Mouse (Mus musculus) ES-E14 (cell line): ENCODE measurements around the gene 4933415F23Rik. TPM values are rescaled to one million over a fixed set of nuclear protein-coding genes. Genes with fewer than 3 reads are reported as not detected.

Source experiments
- DNase-seq: peaks from one replicate; pipeline ENCODE4 v3.0.0-alpha.2; 2013; ENCODE audit warnings: low read depth, low spot score
- H3K27ac ChIP-seq: 2 replicates; pipeline ENCODE4 v1.5.1; 2012; ENCODE audit warnings: low read depth, mild to moderate bottlenecking, low read length, moderate library complexity, mixed read lengths; ENCODE audit not compliant: poor library complexity, insufficient read depth, severe bottlenecking
- H3K36me3 ChIP-seq: 2 replicates; pipeline ENCODE4 v1.6.1; 2012; ENCODE audit warnings: mild to moderate bottlenecking, low read length, moderate library complexity, mixed read lengths; ENCODE audit not compliant: control insufficient read depth, poor library complexity, insufficient read depth, severe bottlenecking
- H3K4me1 ChIP-seq, 2 experiments: fragments of 150-350 bp in 1 of 2; sonication (generic) in 1 of 2; 2 replicates each; pipeline ENCODE4 v1.6.1; 2012; ENCODE audit warnings: low read length in 2 of 2, mild to moderate bottlenecking in 1 of 2, mixed read lengths in 1 of 2; ENCODE audit not compliant: control insufficient read depth in 2 of 2, insufficient read depth in 2 of 2, poor library complexity in 1 of 2
- H3K4me3 ChIP-seq, 2 experiments: fragments of 150-350 bp in 1 of 2; sonication (generic) in 1 of 2; 2 replicates each; pipeline ENCODE4 v1.5.1; 2012; ENCODE audit warnings: low read length in 2 of 2, low read depth in 1 of 2, mild to moderate bottlenecking in 1 of 2, mixed read lengths in 1 of 2; ENCODE audit not compliant: insufficient read depth in 1 of 2, poor library complexity in 1 of 2, severe bottlenecking in 1 of 2
- H3K9ac ChIP-seq: 2 replicates; pipeline ENCODE4 v1.6.1; 2012; ENCODE audit warnings: low read depth, mild to moderate bottlenecking, low read length, mixed read lengths; ENCODE audit not compliant: poor library complexity, insufficient read depth, severe bottlenecking
- H3K9me3 ChIP-seq: fragments of 150-350 bp; sonication (generic); 2 replicates; pipeline ENCODE4 v1.6.1; 2012; ENCODE audit warnings: low read depth, mild to moderate bottlenecking, low read length; ENCODE audit not compliant: control insufficient read depth, insufficient read depth
- CHD2 ChIP-seq: IDR thresholded peaks from 2 replicates; pipeline ENCODE4 v1.6.1; 2014; ENCODE audit warnings: mild to moderate bottlenecking, low read depth, low read length, inconsistent platforms
- HCFC1 ChIP-seq: IDR thresholded peaks from 2 replicates; pipeline ENCODE4 v1.6.1; 2012; ENCODE audit warnings: low read length, inconsistent platforms, borderline replicate concordance; ENCODE audit not compliant: insufficient read depth
- MAFK ChIP-seq: IDR thresholded peaks from 2 replicates; pipeline ENCODE4 v1.6.1; 2014; ENCODE audit warnings: mild to moderate bottlenecking, low read depth, low read length, inconsistent platforms; ENCODE audit not compliant: insufficient read depth
- ZC3H11A ChIP-seq: IDR thresholded peaks from 2 replicates; pipeline ENCODE4 v1.6.1; 2012; ENCODE audit warnings: low read depth, mild to moderate bottlenecking, inconsistent platforms, low read length, borderline replicate concordance
- ZNF384 ChIP-seq: IDR thresholded peaks from 2 replicates; pipeline ENCODE4 v1.6.1; 2012; ENCODE audit warnings: low read depth, low read length, inconsistent platforms
- in situ Hi-C, 2 experiments: fragments of 600-800 bp; cut with MboI; formaldehyde crosslinking; loops; one replicate each; pipeline ENCODE4 v1.15.1; 2025; ENCODE audit warnings: low sequenced_read_pairs in 2 of 2, inconsistent platforms in 1 of 2; ENCODE audit not compliant: unreplicated experiment in 2 of 2
- total RNA-seq: library from RNA; depleted of rRNA; stranded (reverse); fragments of 300-350 nt; gene quantifications from 2 replicates; pipeline ENCODE4 v1.2.3, GENCODE M21; 2012

The 4933415F23Rik gene
- total RNA-seq, 1 experiment, result not detected

- Histone ChIP-seq H3K9ac (no peak overlapping the region), H3K27ac (no peak overlapping the region), H3K4me3 (no peak overlapping the region), H3K9me3 (no peaks in the 10 kb centered on the region), H3K36me3 (no peaks in the 10 kb centered on the region), H3K4me1 (no peaks in the 10 kb centered on the region)
- no peak for DNase-seq
- in situ Hi-C loops, result no loop called here
- TF ChIP-seq ZNF384, result no peak
- TF ChIP-seq CHD2, result no peak
- no peak for TF ChIP-seq ZC3H11A
- no peak for TF ChIP-seq HCFC1
- TF ChIP-seq MAFK, result no peak
Measured at GRCm38 (mm10) chr1:23099791-23100190, 2.3 kb downstream of the 4933415F23Rik start.

- Histone ChIP-seq H3K36me3 (no peaks in the 10 kb centered on the region), H3K27ac (no peak overlapping the region), H3K9me3 (no peaks in the 10 kb centered on the region), H3K4me3 (no peak overlapping the region), H3K9ac (no peak overlapping the region), H3K4me1 (no peaks in the 10 kb centered on the region)
- TF ChIP-seq CHD2 (no peak), MAFK (no peak), ZNF384 (no peak), ZC3H11A (no peak), HCFC1 (no peak)
- in situ Hi-C loops, result no loop called here
- DNase-seq, result no peak
Measured at GRCm38 (mm10) chr1:23098451-23098850, 3.6 kb downstream of the 4933415F23Rik start.

- Histone ChIP-seq H3K4me1 (no peaks in the 10 kb centered on the region), H3K36me3 (no peaks in the 10 kb centered on the region), H3K4me3 (no peak overlapping the region), H3K27ac (no peak overlapping the region), H3K9ac (no peak overlapping the region), H3K9me3 (no peaks in the 10 kb centered on the region)
- in situ Hi-C loops, result no loop called here
- DNase-seq, result no peak
- no peak for TF ChIP-seq CHD2
- TF ChIP-seq HCFC1, result no peak
- no peak for TF ChIP-seq ZC3H11A
- TF ChIP-seq ZNF384, result no peak
- TF ChIP-seq MAFK, result no peak
Measured at GRCm38 (mm10) chr1:23097996-23098395, 4.1 kb downstream of the 4933415F23Rik start.

- H3K36me3 ChIP-seq, result no peaks in the 10 kb centered on the region
- H3K9ac ChIP-seq, result no peak overlapping the region
- no peak overlapping the region for H3K27ac ChIP-seq
- in situ Hi-C loops, result no loop called here
- H3K4me1 ChIP-seq, result no peaks in the 10 kb centered on the region
- no peak for DNase-seq
- H3K4me3 ChIP-seq, result no peak overlapping the region
- TF ChIP-seq ZNF384, result no peak
- TF ChIP-seq ZC3H11A, result no peak
- TF ChIP-seq CHD2, result no peak
- TF ChIP-seq MAFK, result no peak
- no peak for TF ChIP-seq HCFC1
- H3K9me3 ChIP-seq, result no peaks in the 10 kb centered on the region
Measured at GRCm38 (mm10) chr1:23067715-23068114, 34.3 kb downstream of the 4933415F23Rik start.
